Mouse (Mus musculus) frontal cortex, adult 2 months (tissue): Measurements from ENCODE around the gene Gpx2. TPM values are rescaled to one million over a fixed set of nuclear protein-coding genes. Genes with fewer than 3 reads are reported as not detected.
A peak's percentile ranks its signal among the peaks of the same experiment; 100 is the strongest.

Experiments used
- DNase-seq, 2 experiments: peaks; one replicate each; pipeline ENCODE4 v3.0.0; 2022; ENCODE audit warnings: low spot score in 1 of 2; ENCODE audit errors: extremely low spot score in 1 of 2
- polyA plus RNA-seq: library from polyadenylated mRNA; depleted of rRNA; stranded (reverse); fragments of >200 nt; gene quantifications from 2 replicates; pipeline ENCODE4 v1.2.3, GENCODE M21; 2012; rRNA removed

Gpx2 gene
- polyA plus RNA-seq, 1 experiment = 0.12 TPM

GRCm38 (mm10) chr12:76765354-76765851 is 30.0 kb downstream of the Gpx2 start, which contains the start of the genes Churc1 and Fntb:
Gene Churc1 (plus strand): TSS chr12:76765538.
Gene Fntb (plus strand): TSS chr12:76765589.
- DNase-seq = peak; percentile 82 to 88

- DNase-seq = peak; percentile 33 to 91
These were observed 42.6 kb downstream of the Gpx2 start for GRCm38 (mm10) chr12:76752652-76753318.

- DNase-seq = no peak
These were observed 44.4 kb downstream of the Gpx2 start for GRCm38 (mm10) chr12:76750866-76751459.

Other genes with a start within 250 kb of the Gpx2 start
- 32.1 and 33.9 TPM in 2 replicates for gene Sptb, start 85.0 kb downstream of the Gpx2 start, polyA plus RNA-seq
- gene Churc1, start 30.0 kb downstream of the Gpx2 start, polyA plus RNA-seq = 93.2 and 103 TPM in 2 replicates
- 28.4 and 28.9 TPM in 2 replicates for gene Fntb, start 30.0 kb downstream of the Gpx2 start, polyA plus RNA-seq
- 153 and 156 TPM in 2 replicates for gene Rab15, start 27.4 kb upstream of the Gpx2 start, polyA plus RNA-seq
- gene Max, start 166.6 kb upstream of the Gpx2 start, polyA plus RNA-seq = 51.5 and 66.9 TPM in 2 replicates